Mouse (Mus musculus): Measurements from ENCODE around the gene Slc30a10.

DNA sequence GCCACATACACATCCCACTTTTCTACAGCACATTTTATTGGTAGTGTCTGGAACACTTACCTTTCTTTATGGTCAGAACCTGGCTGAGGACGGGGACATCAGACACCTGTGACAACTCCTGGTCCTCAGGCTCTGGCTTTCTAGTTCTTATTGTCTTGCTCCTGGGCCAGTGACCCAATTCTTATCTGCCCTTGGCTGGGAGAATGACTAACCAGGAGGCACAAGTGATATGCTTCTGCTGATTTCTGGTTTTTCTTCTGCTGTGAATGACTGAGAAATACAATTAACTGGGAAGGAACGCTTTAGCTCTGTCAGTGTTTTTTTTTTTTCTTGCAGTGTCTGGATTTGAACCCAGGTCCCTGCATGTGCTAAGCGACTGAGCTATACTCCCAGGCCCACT, 3.2 kb upstream of the Slc30a10 start:
- TF ChIP-seq CTCF (IDR thresholded peaks at IDR 0.05; ENCODE audit: extremely low read depth, insufficient read length, insufficient replicate concordance, low read depth, low read length), result no peak
- no peak for TF ChIP-seq POLR2A (IDR thresholded peaks at IDR 0.05; ENCODE audit: low read depth, low read length)

Data from small intestine, adult 2 months (tissue).